Mouse (Mus musculus): Measurements from ENCODE around the gene Umps. TPM values are rescaled to one million over a fixed set of nuclear protein-coding genes. Genes with fewer than 3 reads are reported as not detected.

The Umps gene
- polyA plus RNA-seq, 1 experiment from 2014 or later = 77.4 TPM

DNA sequence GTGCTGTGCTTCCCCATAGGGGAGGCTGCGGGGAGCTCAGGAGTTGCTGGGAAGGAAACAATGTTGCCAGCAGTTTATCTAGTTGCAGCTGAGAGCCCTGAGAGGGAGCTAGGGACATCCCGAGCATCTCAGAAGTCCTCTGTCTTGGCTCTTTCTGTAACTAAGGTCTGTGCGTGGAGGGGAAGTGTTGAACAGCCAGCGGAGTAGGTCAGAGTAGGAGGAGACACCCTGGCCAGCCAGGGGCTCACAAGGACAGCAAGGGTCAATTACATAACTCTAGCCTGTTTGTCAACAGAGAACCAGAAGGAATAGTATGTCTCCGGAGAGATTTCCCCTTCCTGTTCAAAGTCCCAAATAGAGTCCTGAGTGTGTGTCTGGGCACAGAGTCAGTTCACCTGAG, 34.7 kb downstream of the Umps start:
- no peaks in the 10 kb centered on the region for H3K9me3 ChIP-seq (ENCODE audit: control insufficient read depth, low read length)
- H3K4me2 ChIP-seq (ENCODE audit: low read depth, low read length, severe bottlenecking) = no peak overlapping the region
- no peak for ATAC-seq (replicated peaks; ENCODE audit: low FRiP score)
- H3K4me3 ChIP-seq (ENCODE audit: low read depth, low read length) = no peak overlapping the region
- no peaks in the 10 kb centered on the region for H3K27me3 ChIP-seq (ENCODE audit: control insufficient read depth, insufficient read depth, low read length)
- no peak overlapping the region for H3K27ac ChIP-seq (ENCODE audit: low read depth, low read length)
- H3K9ac ChIP-seq (ENCODE audit: low read length) = no peak overlapping the region
- no peak for DNase-seq (ENCODE audit: low spot score)
- WGBS = 66% methylated on average over 5 of the region's 5 CpGs
- H3K4me1 ChIP-seq (replicated peaks; ENCODE audit: control insufficient read depth, insufficient read depth, low read length) = no peaks in the 10 kb centered on the region
- no peaks in the 10 kb centered on the region for H3K36me3 ChIP-seq (ENCODE audit: control insufficient read depth, insufficient read depth, low read length)

DNA sequence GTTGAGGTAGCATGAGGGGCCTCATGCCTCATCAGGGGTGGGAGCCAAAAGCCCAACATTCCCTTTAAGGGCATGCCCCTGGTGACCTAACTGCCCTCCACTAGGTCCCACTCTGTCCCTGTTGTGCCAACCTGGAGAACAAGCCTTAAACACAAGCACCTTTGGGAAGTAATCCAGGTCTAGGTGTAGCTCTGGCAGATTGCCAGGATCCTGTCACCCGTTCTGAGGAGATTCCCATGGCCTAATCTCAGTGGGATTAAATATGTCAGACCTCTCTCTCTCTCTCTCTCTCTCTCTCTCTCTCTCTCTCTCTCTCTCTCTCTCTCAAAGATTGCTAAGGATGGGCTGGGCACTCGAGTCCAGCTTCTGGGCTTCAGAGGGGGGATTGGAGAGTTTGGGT, 35.2 kb downstream of the Umps start:
- DNase-seq (ENCODE audit: low spot score) (no peak), ATAC-seq (replicated peaks; ENCODE audit: low FRiP score) (no peak)
- Histone ChIP-seq H3K9me3 (ENCODE audit: control insufficient read depth, low read length) (no peaks in the 10 kb centered on the region), H3K4me1 (replicated peaks; ENCODE audit: control insufficient read depth, insufficient read depth, low read length) (no peaks in the 10 kb centered on the region), H3K9ac (ENCODE audit: low read length) (no peak overlapping the region), H3K36me3 (ENCODE audit: control insufficient read depth, insufficient read depth, low read length) (no peaks in the 10 kb centered on the region), H3K27me3 (ENCODE audit: control insufficient read depth, insufficient read depth, low read length) (no peaks in the 10 kb centered on the region), H3K4me3 (ENCODE audit: low read depth, low read length) (no peak overlapping the region), H3K27ac (ENCODE audit: low read depth, low read length) (no peak overlapping the region), H3K4me2 (ENCODE audit: low read depth, low read length, severe bottlenecking) (no peak overlapping the region)
- WGBS = 53% methylated on average over 2 of the region's 2 CpGs

DNA sequence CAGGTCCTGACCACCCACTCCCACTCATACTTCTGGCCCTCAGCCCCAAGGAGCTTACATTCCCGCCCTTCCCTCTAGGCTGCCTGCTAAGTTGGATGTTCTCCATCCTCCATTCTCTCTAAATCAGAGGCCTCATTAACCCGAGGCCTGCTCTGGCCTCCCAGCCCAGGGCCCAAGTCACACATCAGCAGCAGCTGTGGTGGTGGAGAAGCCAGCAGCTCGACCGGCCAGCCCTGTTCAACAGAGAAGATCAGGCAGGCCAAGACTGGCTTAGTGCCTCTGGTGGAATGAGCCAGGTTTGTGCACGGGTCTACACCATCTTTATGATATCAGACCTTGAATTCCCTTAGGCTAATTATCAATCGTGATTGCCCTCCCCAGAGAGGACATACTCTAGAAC, 36.1 kb downstream of the Umps start:
- H3K4me1 ChIP-seq (replicated peaks; ENCODE audit: control insufficient read depth, insufficient read depth, low read length) = no peaks in the 10 kb centered on the region
- 84% methylated on average over 6 of the region's 6 CpGs for WGBS
- no peak for ATAC-seq (replicated peaks; ENCODE audit: low FRiP score)
- H3K27me3 ChIP-seq (ENCODE audit: control insufficient read depth, insufficient read depth, low read length) = no peaks in the 10 kb centered on the region
- DNase-seq (ENCODE audit: low spot score) = no peak
- no peak overlapping the region for H3K4me3 ChIP-seq (ENCODE audit: low read depth, low read length)
- no peaks in the 10 kb centered on the region for H3K36me3 ChIP-seq (ENCODE audit: control insufficient read depth, insufficient read depth, low read length)
- H3K9ac ChIP-seq (ENCODE audit: low read length) = no peak overlapping the region
- no peak overlapping the region for H3K4me2 ChIP-seq (ENCODE audit: low read depth, low read length, severe bottlenecking)
- H3K9me3 ChIP-seq (ENCODE audit: control insufficient read depth, low read length) = no peaks in the 10 kb centered on the region
- H3K27ac ChIP-seq (ENCODE audit: low read depth, low read length) = no peak overlapping the region

DNA sequence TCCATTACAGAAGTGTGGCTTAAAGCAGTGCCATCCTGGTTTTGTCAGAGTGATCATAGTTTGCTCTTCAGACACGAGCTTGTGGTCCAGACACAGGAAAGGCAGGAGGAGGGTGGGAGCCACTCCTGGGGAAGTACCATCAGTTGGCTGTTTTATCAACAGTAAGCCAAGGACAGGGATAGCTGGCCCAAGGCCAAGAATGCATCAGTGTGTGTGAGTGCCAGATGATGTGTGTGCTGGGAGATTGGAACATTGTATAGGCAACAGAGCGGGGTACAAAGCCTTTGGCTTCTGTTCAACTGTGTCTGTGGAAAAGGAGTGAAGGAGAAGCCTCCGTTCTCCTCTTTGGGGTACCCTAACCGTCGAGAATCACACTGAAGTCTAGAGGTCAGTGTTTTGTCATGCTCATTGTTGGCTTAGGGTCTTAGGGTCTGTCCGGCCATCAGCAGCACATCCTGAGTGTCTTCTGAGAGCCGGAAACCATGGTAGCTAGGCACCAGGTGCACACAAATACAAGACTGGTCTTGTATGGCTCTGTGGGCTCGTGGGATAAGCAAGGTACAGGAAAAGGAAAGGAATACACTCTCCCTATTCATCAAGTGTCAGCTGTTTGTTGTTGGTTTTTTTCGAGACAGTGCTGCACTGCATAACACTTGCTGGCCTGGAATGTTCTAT, 37.9 kb downstream of the Umps start:
- Histone ChIP-seq H3K4me2 (ENCODE audit: low read depth, low read length, severe bottlenecking) (no peak overlapping the region), H3K36me3 (ENCODE audit: control insufficient read depth, insufficient read depth, low read length) (no peaks in the 10 kb centered on the region), H3K4me3 (ENCODE audit: low read depth, low read length) (no peak overlapping the region), H3K4me1 (replicated peaks; ENCODE audit: control insufficient read depth, insufficient read depth, low read length) (no peaks in the 10 kb centered on the region), H3K27me3 (ENCODE audit: control insufficient read depth, insufficient read depth, low read length) (no peaks in the 10 kb centered on the region), H3K9ac (ENCODE audit: low read length) (no peak overlapping the region), H3K27ac (ENCODE audit: low read depth, low read length) (no peak overlapping the region), H3K9me3 (ENCODE audit: control insufficient read depth, low read length) (no peaks in the 10 kb centered on the region)
- WGBS = 88% methylated on average over 9 of the region's 9 CpGs
- ATAC-seq (replicated peaks; ENCODE audit: low FRiP score) (no peak), DNase-seq (ENCODE audit: low spot score) (no peak)

DNA sequence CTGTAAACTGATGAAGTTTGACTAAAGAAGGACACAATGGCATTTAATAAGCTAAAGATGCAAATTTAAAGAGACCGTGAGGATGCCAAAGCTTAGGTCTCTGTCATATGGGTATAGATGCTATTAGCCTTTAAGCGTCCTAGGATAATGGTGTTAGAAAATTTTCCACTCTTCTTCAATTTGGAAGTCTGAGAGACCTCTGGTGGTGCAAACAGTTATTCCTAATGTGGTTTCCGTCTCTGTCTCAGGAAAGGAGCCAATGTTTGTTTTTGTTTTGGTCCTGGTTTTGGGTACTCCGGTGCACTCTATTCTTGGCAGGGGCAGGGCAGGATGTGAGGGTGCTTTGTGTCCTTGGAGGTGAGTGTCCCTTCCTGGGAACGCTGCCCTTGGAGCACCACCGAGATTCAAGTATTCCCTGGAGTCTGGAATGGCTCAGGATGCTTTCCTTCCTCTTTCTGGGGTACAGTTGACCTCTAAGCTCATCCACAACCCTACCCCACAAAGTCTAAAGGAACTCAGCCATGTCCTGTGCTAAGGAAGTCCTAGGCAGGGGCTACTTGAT, 39.5 kb downstream of the Umps start:
- DNase-seq (ENCODE audit: low spot score) = no peak
- WGBS = 90% methylated on average over 6 of the region's 6 CpGs
- Histone ChIP-seq H3K9ac (ENCODE audit: low read length) (no peak overlapping the region), H3K4me1 (replicated peaks; ENCODE audit: control insufficient read depth, insufficient read depth, low read length) (0 out of 2 replicates have a peak, but pooled peaks cover 1% of the 10 kb centered on the region), H3K27me3 (ENCODE audit: control insufficient read depth, insufficient read depth, low read length) (no peaks in the 10 kb centered on the region), H3K9me3 (ENCODE audit: control insufficient read depth, low read length) (no peaks in the 10 kb centered on the region), H3K36me3 (ENCODE audit: control insufficient read depth, insufficient read depth, low read length) (no peaks in the 10 kb centered on the region), H3K4me2 (ENCODE audit: low read depth, low read length, severe bottlenecking) (no peak overlapping the region), H3K27ac (ENCODE audit: low read depth, low read length) (no peak overlapping the region), H3K4me3 (ENCODE audit: low read depth, low read length) (no peak overlapping the region)
- no peak for ATAC-seq (replicated peaks; ENCODE audit: low FRiP score)

DNA sequence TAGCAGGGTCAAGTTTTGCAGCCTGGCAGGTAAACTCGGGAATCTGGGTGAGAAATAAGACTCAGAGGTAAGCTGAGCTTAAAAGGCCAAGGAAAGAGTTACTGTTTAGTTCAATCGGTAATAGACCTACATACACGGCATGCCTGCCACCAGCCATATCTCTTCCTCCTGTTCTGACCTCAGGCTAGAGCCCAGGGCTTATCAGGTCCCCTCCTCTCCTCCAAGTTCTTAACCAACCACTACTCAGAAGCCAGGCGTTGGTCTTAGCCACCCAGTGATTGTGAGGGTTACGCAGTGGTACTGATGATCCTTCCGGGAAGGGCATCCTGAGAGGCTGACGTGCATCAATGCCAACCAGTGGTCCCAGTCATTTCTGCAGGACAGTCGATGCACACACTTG, 43.1 kb downstream of the Umps start:
- no peak for DNase-seq (ENCODE audit: low spot score)
- 0 out of 2 replicates have a peak, but pooled peaks cover 1% of the 10 kb centered on the region for H3K4me1 ChIP-seq (replicated peaks; ENCODE audit: control insufficient read depth, insufficient read depth, low read length)
- H3K27me3 ChIP-seq (ENCODE audit: control insufficient read depth, insufficient read depth, low read length) = no peaks in the 10 kb centered on the region
- 84% methylated on average over 8 of the region's 8 CpGs for WGBS
- no peak for ATAC-seq (replicated peaks; ENCODE audit: low FRiP score)
- no peaks in the 10 kb centered on the region for H3K36me3 ChIP-seq (ENCODE audit: control insufficient read depth, insufficient read depth, low read length)
- no peak overlapping the region for H3K4me2 ChIP-seq (ENCODE audit: low read depth, low read length, severe bottlenecking)
- H3K9me3 ChIP-seq (ENCODE audit: control insufficient read depth, low read length) = no peaks in the 10 kb centered on the region
- no peak overlapping the region for H3K9ac ChIP-seq (ENCODE audit: low read length)
- H3K4me3 ChIP-seq (ENCODE audit: low read depth, low read length) = no peak overlapping the region
- no peak overlapping the region for H3K27ac ChIP-seq (ENCODE audit: low read depth, low read length)

DNA sequence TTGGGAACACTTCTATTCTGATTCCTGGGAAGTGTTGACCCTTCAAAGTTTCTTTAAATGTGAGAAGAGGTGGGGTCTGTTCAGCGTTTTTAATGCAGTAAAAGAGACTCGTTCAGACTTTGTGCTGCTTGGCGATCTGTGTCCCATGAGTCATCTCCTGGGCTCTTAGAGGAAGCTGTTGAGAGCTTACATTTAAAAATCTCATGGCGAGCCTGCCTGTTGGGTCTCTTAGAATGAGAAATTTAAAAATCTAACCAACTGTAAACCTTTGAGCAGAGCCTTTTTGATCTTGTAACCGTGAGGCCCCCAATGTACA, 43.9 kb downstream of the Umps start:
- H3K4me1 ChIP-seq (replicated peaks; ENCODE audit: control insufficient read depth, insufficient read depth, low read length) = 0 out of 2 replicates have a peak, but pooled peaks cover 1% of the 10 kb centered on the region
- 83% methylated on average over 5 of the region's 5 CpGs for WGBS
- H3K9me3 ChIP-seq (ENCODE audit: control insufficient read depth, low read length) = no peaks in the 10 kb centered on the region
- H3K27ac ChIP-seq (ENCODE audit: low read depth, low read length) = no peak overlapping the region
- H3K4me2 ChIP-seq (ENCODE audit: low read depth, low read length, severe bottlenecking) = no peak overlapping the region
- no peak overlapping the region for H3K9ac ChIP-seq (ENCODE audit: low read length)
- no peaks in the 10 kb centered on the region for H3K36me3 ChIP-seq (ENCODE audit: control insufficient read depth, insufficient read depth, low read length)
- no peaks in the 10 kb centered on the region for H3K27me3 ChIP-seq (ENCODE audit: control insufficient read depth, insufficient read depth, low read length)
- no peak for ATAC-seq (replicated peaks; ENCODE audit: low FRiP score)
- no peak for DNase-seq (ENCODE audit: low spot score)
- H3K4me3 ChIP-seq (ENCODE audit: low read depth, low read length) = no peak overlapping the region

DNA sequence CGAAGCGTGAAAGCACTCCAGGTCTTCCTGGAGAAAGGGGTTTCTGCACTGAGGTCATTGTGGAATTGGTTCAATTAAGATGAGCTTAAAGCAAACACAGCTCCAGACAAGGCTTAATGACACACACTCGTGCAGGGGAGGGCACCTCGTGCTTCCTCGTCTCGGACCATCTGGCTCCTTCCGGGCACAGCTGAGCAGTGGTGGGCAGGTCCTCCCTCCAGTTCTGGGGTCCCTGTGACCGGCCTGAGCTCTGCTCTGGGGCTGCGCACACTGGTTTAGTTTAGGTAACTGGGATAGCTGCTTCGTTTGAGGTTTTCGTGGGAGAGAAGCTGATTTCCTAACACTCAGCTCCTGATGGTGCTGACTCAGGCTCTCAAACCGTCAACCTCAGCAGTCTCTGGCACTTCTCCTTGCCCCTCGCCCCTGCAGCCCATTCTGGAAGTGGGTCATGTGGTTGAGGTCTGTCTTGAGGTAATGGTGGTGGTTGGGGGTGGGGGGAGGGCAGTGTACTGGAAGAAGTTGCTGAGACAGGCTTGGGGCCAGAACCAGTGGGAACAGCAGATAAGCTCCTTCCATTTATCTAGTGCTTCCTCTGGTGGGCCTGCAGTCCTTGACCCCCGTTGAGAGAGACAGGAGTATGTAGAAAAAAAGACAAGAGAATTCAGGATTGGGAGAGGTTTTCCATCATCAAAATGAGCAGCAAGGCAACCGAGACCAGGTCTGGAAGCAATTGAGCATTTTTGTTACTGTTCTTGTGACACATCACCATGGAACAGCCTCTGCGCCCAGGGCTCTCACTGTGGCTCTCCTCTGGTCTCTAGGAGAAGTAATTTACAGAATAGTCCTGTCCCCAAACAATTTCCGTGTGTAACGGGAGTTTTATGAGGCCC, 44.5 kb downstream of the Umps start:
- no peak overlapping the region for H3K9ac ChIP-seq (ENCODE audit: low read length)
- H3K36me3 ChIP-seq (ENCODE audit: control insufficient read depth, insufficient read depth, low read length) = no peaks in the 10 kb centered on the region

More for the DNA sequence above, 44.5 kb downstream of the Umps start:
- Histone ChIP-seq H3K27ac (ENCODE audit: low read depth, low read length) (no peak overlapping the region), H3K9me3 (ENCODE audit: control insufficient read depth, low read length) (no peaks in the 10 kb centered on the region), H3K4me1 (replicated peaks; ENCODE audit: control insufficient read depth, insufficient read depth, low read length) (0 out of 2 replicates have a peak, but pooled peaks cover 1% of the 10 kb centered on the region), H3K27me3 (ENCODE audit: control insufficient read depth, insufficient read depth, low read length) (no peaks in the 10 kb centered on the region), H3K4me3 (ENCODE audit: low read depth, low read length) (no peak overlapping the region), H3K4me2 (ENCODE audit: low read depth, low read length, severe bottlenecking) (no peak overlapping the region)
- ATAC-seq (replicated peaks; ENCODE audit: low FRiP score) (no peak), DNase-seq (ENCODE audit: low spot score) (no peak)
- WGBS = 73% methylated on average over 18 of the region's 18 CpGs

Data from forebrain, embryonic 11.5 days (tissue).